In genomic region chr16:31883902-31884301, GRCm38 (mm10) we compare ENCODE assay signal across 11 mouse cellular contexts. TPM values are rescaled to one million over a fixed set of nuclear protein-coding genes. Genes with fewer than 3 reads are reported as not detected.
DNase-seq lines count a peak whose midpoint lies in the region; ATAC-seq and TF ChIP-seq lines count a peak whose summit lies in the region.
"Had no signal": no experiment of that assay in that cellular context is flagged by ENCODE, and none has a peak within 500 bp of the region (broad histone marks: within the 10 kb centered on the region; RNA-seq: fewer than 3 reads in every experiment).

No protein-coding gene starts in this region.

- WGBS in hindbrain, embryonic 13.5 days: 17% methylated on average over 6 of the region's 6 CpGs
- 11% methylated on average over 6 of the region's 6 CpGs for WGBS in neural tube, embryonic 12.5 days

- peak overlapping the region; percentile 76 for H3K27ac ChIP-seq in left cerebral cortex, adult 2 months
- H3K27ac ChIP-seq in hindbrain, embryonic 13.5 days: no peak overlapping the region
- H3K27ac ChIP-seq in neural tube, embryonic 12.5 days: no peak overlapping the region

- no peak for DNase-seq in left cerebral cortex, adult 2 months (ENCODE audit: extremely low spot score in 1 of 2, low spot score in 2 of 2)
- DNase-seq in left cerebral cortex, adult 9 months (ENCODE audit: low spot score in 2 of 2): no peak
- DNase-seq in embryo, embryonic 11 days: peak; percentile 47
- DNase-seq in spleen, adult 18-20 months: no peak
- DNase-seq in layer of hippocampus, postnatal 36 days: no peak
- no peak for DNase-seq in urinary bladder, postnatal 4 days (ENCODE audit: low spot score in 2 of 2)
- DNase-seq: kidney, adult 11 months had no signal

- no peaks in the 10 kb centered on the region for H3K9me3 ChIP-seq in hindbrain, embryonic 13.5 days
- no peaks in the 10 kb centered on the region for H3K9me3 ChIP-seq in neural tube, embryonic 12.5 days

- peaks cover 17% of the 10 kb centered on the region for H3K4me1 ChIP-seq in hindbrain, embryonic 13.5 days (replicated peaks)
- peaks cover 12% of the 10 kb centered on the region; the same call in 1 of the 2 replicates for H3K4me1 ChIP-seq in neural tube, embryonic 12.5 days

- H3K27me3 ChIP-seq in hindbrain, embryonic 13.5 days: 0 out of 2 replicates have a peak, but pooled peaks cover 9% of the 10 kb centered on the region
- no peaks in the 10 kb centered on the region for H3K27me3 ChIP-seq in neural tube, embryonic 12.5 days (replicated peaks)

- no peak overlapping the region for H3K9ac ChIP-seq in hindbrain, embryonic 13.5 days
- no peak overlapping the region for H3K9ac ChIP-seq in neural tube, embryonic 12.5 days

- H3K4me3 ChIP-seq in left cerebral cortex, adult 2 months: no peak overlapping the region
- H3K4me3 ChIP-seq in hindbrain, embryonic 13.5 days: no peak overlapping the region
- H3K4me3 ChIP-seq in neural tube, embryonic 12.5 days: no peak overlapping the region
- H3K4me3 ChIP-seq: erythroblast, embryonic 14.5 days had no signal

- intact Hi-C loops in left cerebral cortex, adult 2 months (cut with DNase I): no loop called here

- H3K4me2 ChIP-seq in hindbrain, embryonic 13.5 days: 0 out of 2 replicates have a peak overlapping the region, but pooled peaks have one; percentile 10
- peak overlapping the region; percentile 27 for H3K4me2 ChIP-seq in neural tube, embryonic 12.5 days (replicated peaks)

- 0 out of 2 replicates have a peak, but pooled peaks have one; percentile 40 for ATAC-seq in hindbrain, embryonic 13.5 days (ENCODE audit: low FRiP score)
- ATAC-seq in neural tube, embryonic 12.5 days (ENCODE audit: low FRiP score, low read depth): peak; percentile 54; the same call in 1 of the 2 replicates
- ATAC-seq: lung, postnatal 0 days had no signal

- H3K36me3 ChIP-seq in hindbrain, embryonic 13.5 days: no peaks in the 10 kb centered on the region
- no peaks in the 10 kb centered on the region for H3K36me3 ChIP-seq in neural tube, embryonic 12.5 days

- no peak for TF ChIP-seq CTCF in left cerebral cortex, adult 2 months (IDR thresholded peaks at IDR 0.05)

RNA-seq across cellular contexts. Expression of gene Meltf, which starts 5.3 kb away (rescaled TPM):
- under 1 TPM; 0.51 to 0.54 TPM for total RNA-seq in left cerebral cortex, adult 2 months (2021)
- 0.22 and 0.31 TPM in 2 replicates for polyA plus RNA-seq in hindbrain, embryonic 13.5 days (2015; fragmentation: Nextera tagmentation; extraction: Ambion mirVana)
- polyA plus RNA-seq in neural tube, embryonic 12.5 days (2016; fragmentation: Nextera tagmentation; extraction: Ambion mirVana): 0.15 and 0.20 TPM in 2 replicates
- under 1 TPM; 0.12 to 0.15 TPM for total RNA-seq in layer of hippocampus, postnatal 36 days (2021)
- polyA plus RNA-seq: erythroblast, embryonic 14.5 days; lung, postnatal 0 days had no signal

RNA-seq across cellular contexts. Expression of gene Pigz, which starts 49.7 kb away (rescaled TPM):
- 10 to 100 TPM; 20.7 to 20.9 TPM for total RNA-seq in left cerebral cortex, adult 2 months (2021)
- 2.3 and 3.4 TPM in 2 replicates for polyA plus RNA-seq in hindbrain, embryonic 13.5 days (2015; fragmentation: Nextera tagmentation; extraction: Ambion mirVana)
- polyA plus RNA-seq in neural tube, embryonic 12.5 days (2016; fragmentation: Nextera tagmentation; extraction: Ambion mirVana): 2.8 and 4.0 TPM in 2 replicates
- 10 to 100 TPM; 15.5 to 19.6 TPM for total RNA-seq in layer of hippocampus, postnatal 36 days (2021)
